Comparison of ENCODE assay signal across 24 mouse cellular contexts in genomic region chr1:177737505-177738105, GRCm38 (mm10). TPM values are rescaled to one million over a fixed set of nuclear protein-coding genes. Genes with fewer than 3 reads are reported as not detected.
A peak's percentile ranks its signal among the peaks of the same experiment; 100 is the strongest.
DNase-seq lines count a peak whose midpoint lies in the region; ATAC-seq and TF ChIP-seq lines count a peak whose summit lies in the region.
"Had no signal": no experiment of that assay in that cellular context is flagged by ENCODE, and none has a peak within 500 bp of the region (broad histone marks: within the 10 kb centered on the region; RNA-seq: fewer than 3 reads in every experiment).

No protein-coding gene starts in this region.

- H3K9ac ChIP-seq in stomach, postnatal 0 days (ENCODE audit: low read length): no peak overlapping the region
- H3K9ac ChIP-seq: embryonic facial prominence, embryonic 12.5 days; forebrain, embryonic 12.5 days; forebrain, postnatal 0 days; hindbrain, embryonic 13.5 days had no signal

- H3K27ac ChIP-seq in stomach, postnatal 0 days (replicated peaks): no peak overlapping the region
- H3K27ac ChIP-seq: embryonic facial prominence, embryonic 12.5 days; forebrain, embryonic 12.5 days; heart, embryonic 10.5 days; hindbrain, embryonic 13.5 days; hindbrain, postnatal 0 days had no signal

- no peaks in the 10 kb centered on the region for H3K9me3 ChIP-seq in megakaryocyte, embryonic 14.5 days
- no peaks in the 10 kb centered on the region for H3K9me3 ChIP-seq in stomach, postnatal 0 days (ENCODE audit: control insufficient read depth, low read length)
- H3K9me3 ChIP-seq: embryonic facial prominence, embryonic 12.5 days; forebrain, embryonic 12.5 days; heart, embryonic 10.5 days; hindbrain, embryonic 13.5 days had no signal

- H3K4me3 ChIP-seq in megakaryocyte, embryonic 14.5 days (replicated peaks): peak overlapping the region; percentile 46
- H3K4me3 ChIP-seq in stomach, postnatal 0 days (ENCODE audit: low read depth, low read length): no peak overlapping the region
- H3K4me3 ChIP-seq: embryonic facial prominence, embryonic 12.5 days; forebrain, embryonic 12.5 days; heart, embryonic 10.5 days; hindbrain, embryonic 13.5 days had no signal

- no peaks in the 10 kb centered on the region for H3K36me3 ChIP-seq in megakaryocyte, embryonic 14.5 days (replicated peaks; ENCODE audit: low read length)
- no peaks in the 10 kb centered on the region for H3K36me3 ChIP-seq in stomach, postnatal 0 days (ENCODE audit: control insufficient read depth, insufficient read depth, low read length)
- H3K36me3 ChIP-seq: embryonic facial prominence, embryonic 12.5 days; forebrain, embryonic 12.5 days; heart, embryonic 10.5 days; hindbrain, embryonic 13.5 days had no signal

- no peak overlapping the region for H3K4me2 ChIP-seq in stomach, postnatal 0 days (replicated peaks; ENCODE audit: low read depth)
- H3K4me2 ChIP-seq: embryonic facial prominence, embryonic 12.5 days; forebrain, embryonic 12.5 days; hindbrain, embryonic 13.5 days had no signal

- peak; percentile 3 to 5 for DNase-seq in urinary bladder, adult 18-20 months (ENCODE audit: low spot score in 2 of 2)
- no peak for DNase-seq in urinary bladder, adult 2 months (ENCODE audit: low spot score)
- DNase-seq in stomach, postnatal 0 days (ENCODE audit: low spot score): no peak
- DNase-seq in lung, postnatal 10 days: no peak
- no peak for DNase-seq in lung, postnatal 25 days (ENCODE audit: low spot score)
- no peak for DNase-seq in cerebellum, postnatal 25 days
- DNase-seq: adrenal gland, adult 8-10 months; cerebellum, adult 11-12 months; cerebellum, adult 9-11 months; forebrain, postnatal 0 days; gastrocnemius, postnatal 14 days; heart, postnatal 10 days; heart, postnatal 4 days had no signal

- peak; percentile 81 for ATAC-seq in granulocyte monocyte progenitor cell, adult 5-6 weeks (replicated peaks; ENCODE audit: poor library complexity, severe bottlenecking)
- peak; percentile 46; the same call in 1 of the 2 replicates for ATAC-seq in stomach, postnatal 0 days (ENCODE audit: low FRiP score, low TSS enrichment)
- ATAC-seq: forebrain, postnatal 0 days; hindbrain, postnatal 0 days had no signal

- 42% methylated on average over 6 of the region's 6 CpGs for WGBS in stomach, postnatal 0 days

- TF ChIP-seq CTCF in stomach, postnatal 0 days (IDR thresholded peaks at IDR 0.05; ENCODE audit: low read depth): no peak

- no peak for TF ChIP-seq EP300 in stomach, postnatal 0 days (optimal IDR thresholded peaks at IDR 0.05)

- peaks cover 8% of the 10 kb centered on the region for H3K4me1 ChIP-seq in megakaryocyte, embryonic 14.5 days
- no peaks in the 10 kb centered on the region for H3K4me1 ChIP-seq in stomach, postnatal 0 days (replicated peaks; ENCODE audit: control insufficient read depth, insufficient read depth)
- H3K4me1 ChIP-seq: embryonic facial prominence, embryonic 12.5 days; forebrain, embryonic 12.5 days; heart, embryonic 10.5 days; hindbrain, embryonic 13.5 days had no signal

- no peaks in the 10 kb centered on the region for H3K27me3 ChIP-seq in megakaryocyte, embryonic 14.5 days (replicated peaks)
- no peaks in the 10 kb centered on the region for H3K27me3 ChIP-seq in stomach, postnatal 0 days (ENCODE audit: control insufficient read depth, insufficient read depth, low read length)
- H3K27me3 ChIP-seq: embryonic facial prominence, embryonic 12.5 days; forebrain, embryonic 12.5 days; hindbrain, embryonic 13.5 days had no signal

RNA-seq across cellular contexts. Expression of gene 1700016C15Rik, which starts 8.0 kb away (rescaled TPM):
- polyA plus RNA-seq in urinary bladder, adult 2 months (2012; rRNA removed): 0.14 and 0.19 TPM in 2 replicates
- total RNA-seq in granulocyte monocyte progenitor cell, adult 5-6 weeks (2014; fragmentation: Nextera tagmentation): not detected in 2 replicates
- not detected in 2 replicates for total RNA-seq in granulocyte monocyte progenitor cell, adult 5-6 weeks (2017)
- polyA plus RNA-seq in megakaryocyte, embryonic 14.5 days (2012; ENCODE audit: insufficient read depth, low replicate concordance): not detected in 2 replicates
- polyA plus RNA-seq in stomach, postnatal 0 days (2015; fragmentation: Nextera tagmentation; extraction: Ambion mirVana): 0.17 TPM in 1 of 2 replicates, not detected in the other
- total RNA-seq: adrenal gland, adult 8-10 months; adrenal gland, postnatal 4 days; ES-E14; forebrain, postnatal 0 days; heart, postnatal 10 days; heart, postnatal 4 days; hindbrain, postnatal 0 days had no signal
- polyA plus RNA-seq: embryonic facial prominence, embryonic 12.5 days; forebrain, embryonic 12.5 days; heart, embryonic 10.5 days; heart, embryonic 14.5 days; hindbrain, postnatal 0 days; intestine, embryonic 14.5 days had no signal

RNA-seq across cellular contexts. Expression of gene Adss, which starts 58.7 kb away (rescaled TPM):
- 39.2 and 42.5 TPM in 2 replicates for polyA plus RNA-seq in urinary bladder, adult 2 months (2012; rRNA removed)
- total RNA-seq in granulocyte monocyte progenitor cell, adult 5-6 weeks (2014; fragmentation: Nextera tagmentation): 117 and 118 TPM in 2 replicates
- 214 and 257 TPM in 2 replicates for total RNA-seq in granulocyte monocyte progenitor cell, adult 5-6 weeks (2017)
- polyA plus RNA-seq in megakaryocyte, embryonic 14.5 days (2012; ENCODE audit: insufficient read depth, low replicate concordance): 14.5 and 14.8 TPM in 2 replicates
- polyA plus RNA-seq in stomach, postnatal 0 days (2015; fragmentation: Nextera tagmentation; extraction: Ambion mirVana): 32.0 and 32.4 TPM in 2 replicates

Comparison
In these comparisons a context has a peak if more than half of its experiments do, and no peak if none do; other contexts are left out.
1. DNase-seq: peak in urinary bladder, adult 18-20 months (2 of 2); none in urinary bladder, adult 2 months (single experiment), stomach, postnatal 0 days (single experiment), lung, postnatal 10 days (single experiment), lung, postnatal 25 days (single experiment) and cerebellum, postnatal 25 days (0 of 2).